Mouse (Mus musculus) G1E (cell line): ENCODE measurements around the gene Gpnmb.

ENCODE experiments used
- CTCF ChIP-seq: IDR thresholded peaks from 2 replicates; pipeline ENCODE4 v1.5.1; 2012; ENCODE audit warnings: low read depth, low read length, inconsistent platforms, mixed read lengths
- GATA1 ChIP-seq: IDR thresholded peaks from 2 replicates; pipeline ENCODE4 v1.6.1; 2012; ENCODE audit warnings: borderline replicate concordance, low read length, inconsistent platforms, mixed read lengths
- GATA2 ChIP-seq: IDR thresholded peaks from 2 replicates; pipeline ENCODE4 v1.6.1; 2012; ENCODE audit warnings: low read depth, low read length, inconsistent platforms, borderline replicate concordance
- POLR2AphosphoS5 ChIP-seq: IDR thresholded peaks from 2 replicates; pipeline ENCODE4 v1.6.1; 2012; ENCODE audit warnings: low read depth, low read length, inconsistent platforms; ENCODE audit not compliant: insufficient replicate concordance
- TAL1 ChIP-seq: conservative IDR thresholded peaks from 2 replicates; pipeline ENCODE4 v1.6.1; 2012; ENCODE audit warnings: low read depth, low read length, inconsistent platforms, mixed read lengths

- TF ChIP-seq CTCF (no peak), GATA1 (no peak), TAL1 (no peak), POLR2AphosphoS5 (no peak), GATA2 (no peak)
Observed at GRCm38 (mm10) chr6:49079313-49079712, 43.0 kb downstream of the Gpnmb start.
